Mouse (Mus musculus) left cerebral cortex, postnatal 14 days (tissue): ENCODE data around the gene Fam107a. TPM values are rescaled to one million over a fixed set of nuclear protein-coding genes. Genes with fewer than 3 reads are reported as not detected.
"Not testable (repeated sequence)": the region's sequence is repeated elsewhere in the genome, so short reads cannot be mapped to it uniquely, and the experiment has no call there.

Experiments
- DNase-seq, 2 experiments: peaks; one replicate each; pipeline ENCODE4 v3.0.0; 2021 to 2022; ENCODE audit warnings: low spot score in 2 of 2, mixed read lengths in 1 of 2
- intact Hi-C: fragments of 180-260 bp; cut with DNase I; formaldehyde crosslinking; loops from one replicate; pipeline ENCODE4 v1.15.1; 2025
- total RNA-seq, 2 experiments: library from RNA; stranded (reverse); gene quantifications; 2 replicates each; pipeline ENCODE4 v1.2.3; 2021

The Fam107a gene
- total RNA-seq, 2 experiments from 2014 or later: 139 to 201 TPM

GRCm38 (mm10) chr14:8325746-8326145, 7.9 kb upstream of the Fam107a start:
- intact Hi-C loops: no loop called here
- DNase-seq: no peak

GRCm38 (mm10) chr14:8320528-8320927, 2.7 kb upstream of the Fam107a start:
- intact Hi-C loops: no loop called here
- no peak for DNase-seq

DNA sequence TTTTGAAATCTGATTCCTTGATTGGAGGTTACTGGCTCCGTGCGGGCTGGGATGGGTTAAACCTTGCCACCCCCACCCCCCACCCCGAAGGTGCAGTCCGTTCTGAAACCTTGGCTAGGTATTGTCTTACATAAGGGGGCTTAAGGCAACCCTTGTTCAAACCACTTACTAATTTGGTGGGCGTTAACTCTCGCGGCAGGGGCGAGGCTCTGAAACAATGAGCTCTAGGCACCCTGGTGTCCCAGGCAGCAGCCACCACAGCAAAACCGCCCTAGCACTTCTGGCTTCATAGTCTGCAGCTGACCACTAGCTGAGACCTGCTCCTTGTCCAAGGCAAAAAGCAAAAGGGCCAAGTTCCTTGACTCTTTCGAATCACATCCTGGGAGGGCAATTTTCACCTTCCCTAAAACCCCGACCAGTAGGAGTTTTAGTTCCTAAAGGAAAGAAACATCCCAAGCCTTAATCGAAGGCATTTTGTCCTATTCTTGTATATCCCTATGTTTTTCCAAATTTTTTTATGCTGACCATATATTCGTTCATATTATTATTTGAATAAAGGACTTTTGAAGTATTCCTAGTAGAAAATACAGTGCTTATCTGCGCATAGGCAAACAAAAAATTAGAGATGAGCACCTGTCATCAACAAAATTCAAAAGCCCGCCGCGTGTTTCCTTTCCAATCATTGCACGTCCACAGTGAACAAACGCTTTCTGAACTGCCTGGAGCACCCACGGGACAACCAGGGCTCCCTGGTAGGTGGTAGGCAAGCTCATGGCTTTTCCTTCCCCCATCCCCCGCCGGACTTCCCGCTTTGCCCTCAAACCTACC, 1.2 kb downstream of the Fam107a start:
- DNase-seq: no peak
- intact Hi-C loops: no loop called here

DNA sequence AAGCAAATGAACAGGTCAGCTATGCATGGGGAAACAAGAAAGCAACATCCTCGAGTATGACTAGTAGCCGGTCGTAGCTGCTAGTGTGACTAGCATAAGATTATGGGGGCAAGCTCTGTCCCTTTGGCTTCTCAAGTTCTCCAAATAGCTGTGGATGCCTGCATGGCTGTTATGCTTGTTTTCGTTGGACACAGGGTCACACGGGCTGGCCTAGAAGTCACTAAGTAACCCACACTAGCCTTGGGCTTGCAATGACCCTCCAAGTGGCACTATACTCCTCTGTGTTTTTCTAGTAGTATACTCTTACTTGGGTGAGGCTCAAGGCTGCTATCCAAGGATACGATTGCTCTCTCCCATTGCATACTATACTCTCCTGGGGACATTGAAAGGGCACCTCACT, 2.7 kb downstream of the Fam107a start:
- no peak for DNase-seq
- intact Hi-C loops: no loop called here

- intact Hi-C loops: no loop called here
- no peak for DNase-seq
Measured at GRCm38 (mm10) chr14:8314536-8314935, 3.3 kb downstream of the Fam107a start.

GRCm38 (mm10) chr14:8313877-8314276, 3.9 kb downstream of the Fam107a start:
- intact Hi-C loops: no loop called here
- DNase-seq: peak; percentile 37 to 52

DNA sequence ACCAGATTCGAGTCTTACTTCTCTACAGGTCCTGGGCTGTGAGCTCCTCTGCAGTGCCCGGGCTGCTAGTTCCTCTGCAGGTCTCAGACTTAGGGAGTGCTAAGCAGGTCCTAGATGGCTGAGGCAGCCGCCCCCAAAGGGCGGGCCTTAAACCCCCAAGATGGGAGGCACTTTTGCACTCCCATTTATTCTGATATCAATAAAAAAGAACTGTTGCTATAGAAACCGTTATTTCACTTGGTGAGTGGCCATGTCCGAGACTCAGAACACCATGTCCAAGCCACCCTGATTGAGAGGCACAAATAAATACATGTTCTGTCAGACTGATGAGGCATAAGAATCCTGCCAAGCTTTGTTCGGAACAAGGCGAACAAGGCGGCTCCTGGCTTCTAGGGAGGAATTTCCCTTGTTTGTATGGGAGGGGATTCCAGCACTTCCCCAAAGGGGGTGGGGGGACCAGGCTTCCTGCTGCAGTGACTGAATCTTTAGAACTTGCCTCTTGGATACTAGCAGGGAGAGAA, 8.1 kb downstream of the Fam107a start:
- intact Hi-C loops: no loop called here
- peak; percentile 26 to 71 for DNase-seq

- intact Hi-C loops: no loop called here
Measured at GRCm38 (mm10) chr14:8308650-8309049, 9.2 kb downstream of the Fam107a start.

DNA sequence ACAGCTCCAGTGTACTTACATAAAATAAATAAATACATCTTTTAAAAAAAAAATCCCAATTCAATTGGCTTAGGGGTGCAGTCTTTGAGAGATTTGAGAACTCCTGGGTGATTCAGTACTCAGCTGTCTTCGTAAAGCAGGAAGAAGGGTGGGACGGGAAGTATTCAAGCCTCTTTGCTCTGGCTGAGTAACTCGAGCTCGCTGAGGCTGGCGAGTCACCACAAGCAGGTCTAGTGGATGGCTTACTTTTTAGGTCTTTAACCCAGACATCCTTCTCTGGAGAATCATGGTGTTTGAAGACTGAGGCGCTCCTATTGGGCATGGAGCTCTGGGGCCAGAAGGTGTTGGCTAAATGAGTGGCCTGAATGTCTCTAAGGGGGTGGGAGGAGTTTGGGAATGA, 10.9 kb downstream of the Fam107a start:
- intact Hi-C loops: no loop called here
- no peak for DNase-seq

More at GRCm38 (mm10) chr14:8308650-8309049, 9.2 kb downstream of the Fam107a start:
- DNase-seq: peak in 1 of 2 experiments; percentile 31

- intact Hi-C loops: no loop called here
- no peak for DNase-seq
Measured at GRCm38 (mm10) chr14:8305014-8305413, 12.8 kb downstream of the Fam107a start.

GRCm38 (mm10) chr14:8304082-8304481, 13.7 kb downstream of the Fam107a start:
- DNase-seq: no peak
- intact Hi-C loops: loop anchor here (5.0 kb wide), 1 partner anchor 62 kb away; no protein-coding TSS in a partner anchor

GRCm38 (mm10) chr14:8302687-8303086, 15.1 kb downstream of the Fam107a start:
- no peak for DNase-seq
- intact Hi-C loops: loop anchor here (5.0 kb wide), 1 partner anchor 60 kb away; no protein-coding TSS in a partner anchor

- peak in 1 of 2 experiments; percentile 32 for DNase-seq
Measured at GRCm38 (mm10) chr14:8300281-8300680, 17.5 kb downstream of the Fam107a start.

GRCm38 (mm10) chr14:8297889-8298293, 19.9 kb downstream of the Fam107a start:
- DNase-seq: peak in 1 of 2 experiments; percentile 62
- intact Hi-C loops: loop anchor here (5.0 kb wide), 2 partner anchors 36 to 71 kb away; no protein-coding TSS in a partner anchor

More at GRCm38 (mm10) chr14:8300281-8300680, 17.5 kb downstream of the Fam107a start:
- intact Hi-C loops: loop anchor here (2.0 to 5.0 kb wide), 2 partner anchors 43 to 58 kb away; no protein-coding TSS in a partner anchor

DNA sequence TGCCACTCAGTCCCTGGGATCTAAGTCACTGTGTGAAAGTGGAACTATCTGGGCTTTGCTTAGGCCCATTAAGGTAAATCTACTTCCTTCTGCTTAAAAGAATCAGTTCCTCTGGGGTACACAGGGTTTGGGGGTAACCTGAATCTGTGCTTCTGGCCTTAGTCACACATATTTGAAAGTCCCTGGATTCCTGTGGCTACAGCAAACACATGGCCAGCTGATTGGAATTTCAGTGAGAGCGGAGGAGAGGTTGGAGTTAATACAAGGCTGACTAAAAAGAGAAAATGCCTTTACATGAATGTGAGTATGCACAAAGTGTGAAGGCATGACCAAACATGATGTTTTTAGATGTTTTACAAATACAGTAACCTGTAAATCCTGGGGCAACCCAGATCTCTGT, 23.6 kb downstream of the Fam107a start:
- intact Hi-C loops: no loop called here
- no peak for DNase-seq

- DNase-seq: peak; percentile 45 to 94
- intact Hi-C loops: not testable (repeated sequence)
Measured at GRCm38 (mm10) chr14:8286595-8286994, 31.2 kb downstream of the Fam107a start.

GRCm38 (mm10) chr14:8283784-8284183, 34.0 kb downstream of the Fam107a start:
- DNase-seq: no peak
- intact Hi-C loops: no loop called here

DNA sequence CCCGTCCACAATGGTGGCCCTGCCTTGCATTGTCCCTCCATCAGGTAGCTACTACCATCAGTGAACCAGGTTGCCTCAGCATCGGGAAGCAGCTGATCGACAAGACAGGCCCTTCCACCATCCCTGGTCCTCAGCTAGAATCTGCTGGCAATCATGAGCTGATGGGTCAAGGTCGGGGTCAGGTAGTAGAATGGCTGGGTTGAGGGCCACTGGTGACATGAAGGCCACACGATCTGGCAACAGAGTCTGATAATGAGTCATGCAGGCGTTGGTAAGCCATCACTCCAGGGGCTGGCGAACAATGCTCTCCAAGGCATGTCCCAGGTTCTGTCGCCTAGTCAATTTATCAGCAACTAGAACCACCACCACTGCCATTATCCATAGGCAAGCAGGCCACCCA, 46.5 kb downstream of the Fam107a start:
- intact Hi-C loops, DNase-seq: not testable (repeated sequence)

DNA sequence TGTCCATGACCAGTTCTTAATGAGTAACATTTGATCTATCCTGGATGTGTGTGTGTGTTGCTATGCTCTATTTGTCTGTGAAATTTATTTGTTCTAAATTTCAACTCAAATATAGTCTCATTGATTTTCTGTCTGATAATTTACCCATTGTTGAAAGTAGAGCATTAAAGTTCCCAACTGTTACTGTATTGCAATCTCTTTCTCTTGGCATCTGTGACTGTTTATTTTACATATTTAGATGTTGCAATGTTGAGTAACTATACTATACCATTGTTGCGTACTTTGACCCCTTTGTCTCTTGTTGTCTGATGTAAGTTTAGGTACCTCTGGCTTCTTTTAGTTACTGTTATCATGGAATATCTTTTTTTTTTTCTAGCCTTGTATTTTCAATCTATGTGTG, 53.4 kb downstream of the Fam107a start:
- intact Hi-C loops: loop anchor here (5.0 kb wide), 2 partner anchors 33 to 83 kb away; no protein-coding TSS in a partner anchor

DNA sequence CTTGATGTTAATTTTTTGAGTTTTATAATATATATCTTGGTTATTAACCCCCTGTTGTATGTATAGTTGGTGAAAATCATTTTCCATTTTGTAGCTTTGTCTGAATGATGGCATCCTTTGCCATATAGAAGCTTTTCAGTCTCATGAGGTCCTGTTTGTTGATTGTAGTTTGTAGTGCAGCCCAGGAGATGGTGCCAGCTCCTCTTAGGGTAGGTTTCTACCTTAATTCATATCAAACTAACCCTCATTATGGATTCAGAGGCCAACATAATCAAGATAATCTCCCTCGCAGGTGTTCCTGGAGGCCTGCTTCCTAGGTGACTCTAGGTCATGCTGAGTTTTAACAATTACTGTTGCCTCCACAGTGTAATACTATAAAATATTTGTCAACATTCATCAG, 55.6 kb downstream of the Fam107a start:
- intact Hi-C loops: loop anchor here (5.0 kb wide), 2 partner anchors 35 to 85 kb away; no protein-coding TSS in a partner anchor
- DNase-seq: no peak

More for the DNA sequence above, 53.4 kb downstream of the Fam107a start:
- no peak for DNase-seq
